Mouse (Mus musculus) embryonic fibroblast, embryonic 13.5 days (primary cell): ENCODE data around the gene Gm17535.
"Not testable (repeated sequence)": the region's sequence is repeated elsewhere in the genome, so short reads cannot be mapped to it uniquely, and the experiment has no call there.

Experiments
- CTCF ChIP-seq: IDR thresholded peaks from 2 replicates; pipeline ENCODE4 v1.5.1; 2011; ENCODE audit warnings: mild to moderate bottlenecking, control low read depth, low read length, moderate library complexity, borderline replicate concordance; ENCODE audit not compliant: insufficient read depth
- POLR2A ChIP-seq: IDR thresholded peaks from 2 replicates; pipeline ENCODE4 v1.6.1; 2011; ENCODE audit warnings: low read depth, mild to moderate bottlenecking, control low read depth, low read length, moderate library complexity

- TF ChIP-seq CTCF: peak; percentile 47
- not testable (repeated sequence) for TF ChIP-seq POLR2A
Measured at GRCm38 (mm10) chr9:3002794-3003396, 31.5 kb upstream of the Gm17535 start, which contains the start of gene Gm11168.
